Mouse (Mus musculus): ENCODE measurements around the gene Dhtkd1. TPM values are rescaled to one million over a fixed set of nuclear protein-coding genes. Genes with fewer than 3 reads are reported as not detected.

The Dhtkd1 gene
- polyA plus RNA-seq, 1 experiment: 12.7 TPM

Other genes starting within 250 kb of the Dhtkd1 start
- 29.8 and 32.6 TPM in 2 replicates for gene Camk1d, start 228.3 kb downstream of the Dhtkd1 start, polyA plus RNA-seq (2012; rRNA removed)
- gene Nudt5, start 97.8 kb downstream of the Dhtkd1 start, polyA plus RNA-seq (2012; rRNA removed): 12.1 and 12.7 TPM in 2 replicates
- gene Cdc123, start 97.6 kb downstream of the Dhtkd1 start, polyA plus RNA-seq (2012; rRNA removed): 124 and 140 TPM in 2 replicates
- gene Gm13199, start 79.9 kb downstream of the Dhtkd1 start, polyA plus RNA-seq (2012; rRNA removed): 7.7 and 7.8 TPM in 2 replicates
- gene Sec61a2, start 47.4 kb downstream of the Dhtkd1 start, polyA plus RNA-seq (2012; rRNA removed): 169 and 186 TPM in 2 replicates
- gene Upf2, start 8.7 kb upstream of the Dhtkd1 start, polyA plus RNA-seq (2012; rRNA removed): 22.2 and 22.6 TPM in 2 replicates
- gene Proser2, start 187.4 kb upstream of the Dhtkd1 start, polyA plus RNA-seq (2012; rRNA removed): 3.2 TPM in 2 replicates

Measured in frontal cortex, adult 2 months (tissue).